Mouse (Mus musculus) liver, adult (tissue): ENCODE measurements around the gene Maml3.

Experiments used
- GATA4 ChIP-seq: IDR thresholded peaks from 2 replicates; pipeline ENCODE4 v1.6.1; 2014; ENCODE audit warnings: mild to moderate bottlenecking, low read length; ENCODE audit not compliant: insufficient replicate concordance

Maml3 gene

DNA sequence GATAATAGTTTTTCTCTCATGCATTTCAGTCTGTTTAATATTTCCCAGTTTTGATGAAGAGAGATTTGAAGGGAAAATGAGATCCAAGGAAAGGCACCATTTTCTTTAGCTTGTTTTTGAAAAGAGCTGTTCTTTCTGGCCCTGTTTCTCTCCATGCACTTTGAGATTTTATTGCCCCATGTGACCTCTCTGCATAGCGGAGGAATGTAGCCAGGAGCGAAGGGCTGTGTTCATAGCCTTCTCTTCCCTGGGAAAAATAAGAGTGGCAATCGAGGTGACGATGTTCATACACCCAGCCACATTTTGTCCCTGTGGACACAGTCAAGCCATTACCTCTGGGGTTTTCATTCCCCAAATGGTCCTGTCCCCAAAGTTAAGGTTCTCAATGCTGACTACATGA is 404.8 kb downstream of the Maml3 start:
- TF ChIP-seq GATA4: no peak

DNA sequence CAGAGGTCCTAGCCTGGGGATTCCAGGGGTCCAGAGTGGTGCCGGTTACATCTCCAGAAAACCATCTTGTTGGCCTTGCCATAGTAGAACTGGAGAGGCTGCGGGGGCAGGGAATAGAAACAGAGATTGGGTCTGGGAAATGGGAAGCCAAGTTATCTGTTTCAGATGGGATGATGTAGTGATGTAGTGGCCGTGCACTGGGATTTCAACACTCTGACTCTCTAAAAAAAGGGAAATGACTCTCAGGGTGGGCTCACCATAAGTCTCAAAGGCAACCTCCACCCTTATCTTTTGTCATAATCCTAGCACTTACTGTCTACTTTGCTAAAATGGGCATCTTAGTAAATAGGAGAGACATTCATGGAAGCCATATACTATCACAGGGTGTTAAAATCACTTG is 406.9 kb downstream of the Maml3 start:
- no peak for TF ChIP-seq GATA4

GRCm38 (mm10) chr3:51695713-51696112 is 409.2 kb downstream of the Maml3 start:
- TF ChIP-seq GATA4: no peak

GRCm38 (mm10) chr3:51694576-51694975 is 410.3 kb downstream of the Maml3 start:
- TF ChIP-seq GATA4: no peak

- no peak for TF ChIP-seq GATA4
Measured at GRCm38 (mm10) chr3:51693196-51693595, 411.7 kb downstream of the Maml3 start.

DNA sequence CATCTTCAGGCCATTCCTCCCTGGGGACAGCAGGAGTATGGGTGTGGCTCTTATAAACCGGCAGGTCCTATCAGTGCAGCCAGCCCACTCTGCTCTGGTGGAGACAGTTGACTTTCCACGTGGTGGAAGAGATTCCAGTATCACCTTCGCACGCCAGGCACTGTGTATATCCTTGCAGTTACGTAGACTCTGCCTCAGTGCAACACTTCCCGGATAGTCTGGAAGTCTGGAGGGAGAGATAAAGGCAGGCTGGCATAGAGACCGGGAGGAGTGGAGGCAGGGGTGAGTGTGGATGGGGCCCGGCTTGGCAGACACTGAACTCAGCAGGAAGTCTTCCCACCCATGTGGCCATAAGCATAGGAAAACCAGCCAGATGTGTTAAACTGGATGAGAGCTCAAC is 416.2 kb downstream of the Maml3 start:
- TF ChIP-seq GATA4: no peak

- no peak for TF ChIP-seq GATA4
Measured at GRCm38 (mm10) chr3:51686791-51687190, 418.1 kb downstream of the Maml3 start.

DNA sequence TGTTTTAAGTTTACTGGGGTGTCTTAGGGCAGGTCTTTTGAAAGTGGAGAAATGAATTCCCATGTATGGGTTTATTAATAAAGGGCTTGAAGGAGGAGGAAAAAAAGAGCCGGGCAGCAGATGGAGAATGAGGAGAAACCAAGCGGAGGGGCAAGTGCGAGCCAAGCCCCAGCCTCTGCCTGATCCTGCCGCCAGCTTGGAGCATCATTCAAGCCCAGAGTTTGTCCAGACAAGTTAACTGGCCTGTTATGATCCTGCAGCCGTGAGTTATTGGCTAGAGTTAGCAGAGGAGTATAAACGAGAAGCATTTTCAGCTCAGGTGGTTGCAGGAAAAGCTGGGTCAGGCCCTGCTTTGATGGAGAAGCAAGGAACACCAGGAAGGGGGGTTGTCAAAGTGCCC is 418.6 kb downstream of the Maml3 start:
- no peak for TF ChIP-seq GATA4

DNA sequence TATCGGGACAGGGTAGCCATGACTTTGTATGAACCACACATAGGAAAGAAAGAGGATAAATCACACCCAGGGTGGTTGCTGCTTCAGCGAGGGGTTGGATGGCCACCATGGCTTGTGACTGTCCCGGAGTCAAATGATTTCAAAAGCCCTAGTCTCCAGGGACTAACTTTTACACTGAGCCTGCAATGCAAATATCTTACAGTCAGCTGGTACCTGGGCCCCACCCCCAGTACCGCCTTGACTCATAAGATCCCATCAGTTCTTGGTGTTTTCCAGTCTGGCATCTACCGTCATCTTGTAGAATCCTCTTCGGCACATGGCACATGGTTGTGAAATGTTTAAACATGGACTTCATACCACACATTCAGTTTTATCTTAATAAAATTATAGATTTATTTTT is 419.3 kb downstream of the Maml3 start:
- no peak for TF ChIP-seq GATA4

DNA sequence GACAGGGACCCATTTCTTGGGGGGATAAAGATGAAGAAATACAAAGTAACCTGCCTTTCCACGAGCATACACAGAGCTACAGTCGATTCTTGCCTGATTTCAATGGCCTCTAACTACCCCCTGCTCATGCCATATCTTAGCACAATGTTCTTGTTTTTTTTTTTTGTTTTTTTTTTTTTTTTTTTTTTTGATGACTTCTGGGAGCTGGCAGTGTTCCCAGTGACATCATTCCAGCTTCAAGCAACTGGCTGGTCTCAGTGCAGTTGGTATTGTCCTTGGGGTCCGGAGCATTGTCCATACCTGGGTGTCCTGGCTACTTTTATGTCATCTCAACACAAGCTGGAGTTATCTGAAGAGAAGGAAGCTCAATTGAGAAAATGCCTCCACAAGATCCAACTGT is 429.9 kb downstream of the Maml3 start:
- TF ChIP-seq GATA4: no peak

GRCm38 (mm10) chr3:51673408-51674086 is 431.3 kb downstream of the Maml3 start:
- peak; percentile 11; the same call in 1 of the 2 replicates for TF ChIP-seq GATA4

DNA sequence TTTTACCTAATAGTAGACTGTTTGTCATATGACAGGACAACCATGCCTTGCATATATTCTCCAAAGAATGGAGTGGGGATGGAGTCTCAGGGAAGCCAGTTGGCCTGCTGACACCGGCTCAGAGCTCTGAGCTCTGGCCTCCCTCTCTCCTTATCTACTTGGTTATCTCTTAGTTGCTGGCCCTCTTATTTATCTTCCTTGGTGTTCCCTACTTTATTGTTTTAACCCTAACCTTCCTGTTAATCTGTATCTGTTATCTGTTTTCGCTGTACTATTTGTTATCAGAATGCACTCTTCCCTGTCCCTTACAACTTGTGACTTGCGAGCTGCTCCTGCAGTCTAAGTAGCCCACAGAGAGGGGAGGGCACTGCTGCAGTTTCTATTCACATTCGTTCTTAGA is 432.2 kb downstream of the Maml3 start:
- TF ChIP-seq GATA4: no peak

DNA sequence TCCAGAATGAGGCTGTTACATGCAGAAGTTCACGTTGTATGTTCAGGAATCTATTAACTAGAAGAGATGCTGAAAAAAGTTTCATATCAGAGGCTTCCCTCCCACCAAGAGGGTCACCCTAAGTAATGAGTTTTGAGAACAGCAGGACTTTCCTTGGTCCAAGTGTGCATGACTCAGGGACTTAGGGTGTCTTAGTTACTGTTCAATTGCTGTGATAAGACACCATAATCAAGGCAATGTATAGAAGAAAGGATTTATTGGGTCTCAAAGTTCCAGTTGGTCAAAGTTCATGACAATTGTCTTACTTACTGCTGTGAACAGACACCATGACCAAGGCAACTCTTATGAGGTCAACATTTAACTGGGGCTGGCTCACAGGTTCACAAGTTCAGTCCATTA is 433.8 kb downstream of the Maml3 start:
- TF ChIP-seq GATA4: no peak

- no peak for TF ChIP-seq GATA4
Measured at GRCm38 (mm10) chr3:51670414-51671070, 434.3 kb downstream of the Maml3 start.

DNA sequence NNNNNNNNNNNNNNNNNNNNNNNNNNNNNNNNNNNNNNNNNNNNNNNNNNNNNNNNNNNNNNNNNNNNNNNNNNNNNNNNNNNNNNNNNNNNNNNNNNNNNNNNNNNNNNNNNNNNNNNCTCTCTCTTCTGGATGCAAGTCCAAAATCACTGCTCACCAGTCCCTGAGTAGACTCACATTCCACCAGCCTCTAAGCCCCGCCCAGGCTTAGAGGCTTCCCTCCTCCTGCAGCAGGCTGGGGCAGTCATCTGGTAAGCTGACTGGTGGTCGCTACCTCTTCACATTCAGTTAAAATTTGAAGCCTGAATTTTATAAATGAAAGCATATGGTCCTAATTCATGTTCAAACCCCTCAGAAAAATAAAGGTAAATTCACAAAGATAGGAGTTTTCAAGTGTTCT is 436.3 kb downstream of the Maml3 start:
- TF ChIP-seq GATA4: no peak

DNA sequence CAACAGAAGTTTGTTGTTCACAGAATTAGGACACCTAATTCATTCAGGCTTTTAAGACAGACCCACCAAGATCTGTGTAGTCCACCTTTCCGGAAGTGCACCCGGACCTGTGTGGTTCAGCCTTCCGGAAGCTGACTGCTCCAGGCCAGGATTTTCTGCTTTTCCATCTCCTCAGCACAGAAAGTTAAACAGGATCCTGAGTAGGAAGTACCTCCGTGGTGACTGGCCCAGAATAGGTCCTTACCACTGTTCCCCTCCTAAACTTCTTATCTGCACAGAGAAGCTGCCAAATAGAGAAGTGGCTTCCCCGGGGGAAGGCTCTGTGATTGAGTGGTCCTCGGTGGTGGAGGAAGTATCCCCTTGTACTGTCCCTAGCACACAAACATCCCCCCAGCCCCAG is 442.3 kb downstream of the Maml3 start:
- TF ChIP-seq GATA4: no peak
